Mouse (Mus musculus): ENCODE measurements around the gene Odf3b.

DNA sequence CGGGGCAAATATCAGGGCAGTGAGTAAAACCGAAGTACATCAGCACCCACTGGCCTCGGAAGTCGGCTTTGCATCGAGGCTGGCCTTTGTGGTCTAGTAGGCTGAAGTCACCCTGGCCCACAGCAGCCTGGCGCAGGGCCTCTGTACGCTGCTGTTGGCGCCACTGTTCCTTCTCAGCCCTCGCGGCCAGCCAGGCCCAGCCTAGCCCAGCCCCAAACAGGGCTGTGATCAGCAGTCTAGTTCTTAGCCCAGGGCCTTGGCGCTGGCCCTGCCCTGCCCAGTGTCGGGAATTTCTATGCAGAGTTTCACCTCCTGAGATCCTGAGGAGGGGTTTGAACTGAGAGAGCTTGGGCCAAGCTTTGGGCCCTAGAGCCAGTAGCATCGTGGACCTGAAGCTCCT, 7.0 kb downstream of the Odf3b start:
- TF ChIP-seq POLR2A (IDR thresholded peaks at IDR 0.05; ENCODE audit: extremely low read depth, insufficient read depth, low read length) = no peak; the same call in 1 of the 2 replicates
- no peak for TF ChIP-seq CTCF (IDR thresholded peaks at IDR 0.05; ENCODE audit: extremely low read depth, insufficient read depth, low read length)
